Mouse (Mus musculus): ENCODE measurements around the gene Rfc4.
"Not testable (repeated sequence)": the region's sequence is repeated elsewhere in the genome, so short reads cannot be mapped to it uniquely, and the experiment has no call there.

DNA sequence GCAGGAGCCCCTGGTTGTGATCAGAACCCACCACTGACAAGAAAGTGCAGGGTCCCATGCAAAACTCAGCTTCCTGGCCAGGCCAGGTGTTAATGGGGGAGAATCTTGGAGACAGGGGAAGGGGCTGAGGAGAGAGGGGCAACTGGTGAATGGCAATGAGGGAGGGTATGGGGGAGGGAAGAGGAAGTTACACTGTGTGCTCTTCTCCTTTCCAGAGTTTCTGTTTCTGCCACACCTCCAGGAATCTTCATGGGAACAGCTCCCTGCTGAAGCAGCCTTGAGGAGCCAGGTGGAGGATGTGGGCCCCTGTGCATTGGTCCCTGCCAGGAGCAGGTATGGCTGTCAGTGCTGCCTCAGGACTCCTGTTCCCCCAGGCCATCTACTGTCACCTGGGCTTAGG is 36.2 kb downstream of the Rfc4 start:
- not testable (repeated sequence) for TF ChIP-seq TCF12 (IDR thresholded peaks at IDR 0.05; ENCODE audit: insufficient read depth, poor library complexity, severe bottlenecking); POLR2A (IDR thresholded peaks at IDR 0.05; ENCODE audit: insufficient read length, low read depth); USF1 (IDR thresholded peaks at IDR 0.05; ENCODE audit: low read depth); POLR2AphosphoS2 (IDR thresholded peaks at IDR 0.05; ENCODE audit: insufficient read length, low read depth); E2F4 (IDR thresholded peaks at IDR 0.05; ENCODE audit: insufficient read depth); SRF (IDR thresholded peaks at IDR 0.05; ENCODE audit: control insufficient read depth, insufficient read length, low read depth); CEBPB (IDR thresholded peaks at IDR 0.05; ENCODE audit: insufficient read depth, poor library complexity, severe bottlenecking)

Data from myocyte (in vitro differentiated cells).